Mouse (Mus musculus) embryonic fibroblast, embryonic 13.5 days (primary cell): Measurements from ENCODE around the gene Zfp982.

ENCODE experiments used
- CTCF ChIP-seq: IDR thresholded peaks from 2 replicates; pipeline ENCODE4 v1.5.1; 2011; ENCODE audit warnings: mild to moderate bottlenecking, control low read depth, low read length, moderate library complexity, borderline replicate concordance; ENCODE audit not compliant: insufficient read depth
- POLR2A ChIP-seq: IDR thresholded peaks from 2 replicates; pipeline ENCODE4 v1.6.1; 2011; ENCODE audit warnings: low read depth, mild to moderate bottlenecking, control low read depth, low read length, moderate library complexity

DNA sequence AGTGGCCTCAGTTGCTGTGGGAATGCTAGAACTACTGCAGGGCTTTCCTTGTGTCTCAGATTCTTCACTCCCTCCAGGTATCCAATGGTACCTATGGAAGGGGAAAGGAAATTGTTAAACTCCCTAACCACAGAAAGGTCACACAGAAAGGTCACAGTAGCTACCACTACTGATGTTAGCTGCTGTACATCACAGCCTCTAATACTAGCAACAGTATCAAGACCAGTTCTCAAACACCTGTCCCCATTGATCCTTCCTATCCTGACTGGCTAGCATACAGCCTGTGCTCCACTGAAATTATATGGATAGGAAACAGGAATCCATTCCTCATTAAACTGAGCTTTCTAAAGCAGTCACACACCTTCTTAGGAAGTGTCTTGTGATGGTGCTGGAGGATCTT, 27.9 kb downstream of the Zfp982 start:
- TF ChIP-seq CTCF = no peak
- no peak for TF ChIP-seq POLR2A
